Mouse (Mus musculus) ovary, postnatal 36 days (tissue): ENCODE measurements around the gene Pfas.
A peak's percentile ranks its signal among the peaks of the same experiment; 100 is the strongest.
"Not testable (repeated sequence)": the region's sequence is repeated elsewhere in the genome, so short reads cannot be mapped to it uniquely, and the experiment has no call there.

Experiments
- DNase-seq: peaks from one replicate; pipeline ENCODE4 v3.0.0; 2022; ENCODE audit warnings: low spot score, mixed read lengths

The Pfas gene

DNA sequence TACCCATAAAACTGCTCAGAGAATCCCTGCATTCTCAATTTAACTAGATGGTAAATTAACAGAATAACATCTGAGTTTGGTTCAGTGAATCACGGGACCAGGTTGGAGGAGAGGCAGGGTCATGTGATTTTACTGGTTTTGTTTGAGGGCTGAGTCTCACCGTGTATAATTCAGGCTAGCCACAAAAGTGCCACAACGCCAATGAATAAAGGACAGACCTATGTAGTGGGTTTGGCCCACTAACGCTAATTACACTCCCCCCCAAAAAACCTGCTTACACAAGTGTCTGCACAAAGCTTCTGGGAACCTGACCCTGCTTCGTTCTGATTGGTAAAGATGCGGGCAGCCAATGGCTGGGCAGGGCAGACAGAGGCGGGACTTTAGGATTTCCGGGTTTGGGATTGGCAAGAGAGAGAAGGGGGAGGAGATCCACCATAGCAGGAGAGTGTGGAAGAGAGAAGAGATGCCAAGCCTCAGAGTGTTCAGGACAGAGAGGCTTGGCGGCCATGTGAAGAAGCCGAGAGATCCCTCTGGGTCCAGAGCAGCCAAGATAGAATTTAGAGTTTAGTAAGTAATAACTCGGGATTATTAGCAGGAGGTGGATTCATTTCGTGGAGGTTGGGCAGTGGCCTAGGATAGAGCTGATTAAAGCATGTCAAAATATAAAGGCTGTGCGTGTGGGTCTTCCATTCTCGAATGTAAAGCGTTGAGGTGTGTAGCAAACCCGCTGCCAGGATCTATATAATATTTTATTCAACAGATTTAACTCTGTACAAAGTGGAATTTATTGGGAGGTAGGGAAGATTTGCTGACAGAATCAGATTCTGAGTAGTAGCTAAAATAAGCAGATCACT is 68.6 kb downstream of the Pfas start:
- peak; percentile 79 for DNase-seq

DNA sequence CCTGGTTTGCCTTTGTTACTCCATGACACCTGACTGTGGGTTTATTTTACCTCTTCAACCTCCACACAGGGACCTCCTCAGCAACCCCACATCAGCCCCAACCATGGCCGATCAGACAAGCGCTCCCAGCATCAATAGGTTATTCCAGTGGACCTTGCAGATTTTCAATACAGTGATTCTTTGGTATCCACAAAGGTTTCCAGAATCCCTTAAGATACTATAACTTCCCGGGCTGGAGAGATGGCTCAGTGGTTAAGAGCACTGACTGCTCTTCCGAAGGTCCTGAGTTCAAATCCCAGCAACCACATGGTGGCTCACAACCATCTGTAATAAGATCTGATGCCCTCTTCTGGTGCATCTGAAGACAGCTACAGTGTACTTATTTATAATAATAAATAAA is 71.3 kb downstream of the Pfas start:
- DNase-seq = not testable (repeated sequence)
